Mouse (Mus musculus): ENCODE results near the gene 2010003K11Rik. TPM values are rescaled to one million over a fixed set of nuclear protein-coding genes. Genes with fewer than 3 reads are reported as not detected.
"Not testable (repeated sequence)": the region's sequence is repeated elsewhere in the genome, so short reads cannot be mapped to it uniquely, and the experiment has no call there.

The 2010003K11Rik gene
- polyA plus RNA-seq, 1 experiment from 2014 or later = not detected

- 76% methylated on average over 15 of the region's 15 CpGs for WGBS (ENCODE audit: insufficient replicate concordance)
- H3K4me1 ChIP-seq (ENCODE audit: control insufficient read depth, insufficient read depth, low read length) = no peaks in the 10 kb centered on the region
- no peaks in the 10 kb centered on the region for H3K27me3 ChIP-seq (ENCODE audit: control insufficient read depth, insufficient read depth, low read length)
- H3K36me3 ChIP-seq (ENCODE audit: control insufficient read depth, insufficient read depth, low read length) = no peaks in the 10 kb centered on the region
- no peak overlapping the region for H3K27ac ChIP-seq (ENCODE audit: low read depth, low read length)
- H3K9ac ChIP-seq (ENCODE audit: low read depth, low read length) = no peak overlapping the region
- no peak for ATAC-seq (replicated peaks; ENCODE audit: insufficient number of reproducible peaks, low FRiP score, low TSS enrichment)
- H3K4me3 ChIP-seq (ENCODE audit: low read depth, low read length) = no peak overlapping the region
- H3K9me3 ChIP-seq (replicated peaks; ENCODE audit: control insufficient read depth, low read length) = no peaks in the 10 kb centered on the region
- no peak overlapping the region for H3K4me2 ChIP-seq
Measured at GRCm38 (mm10) chr19:4455071-4455800, 43.1 kb downstream of the 2010003K11Rik start.

GRCm38 (mm10) chr19:4454040-4454439, 44.3 kb downstream of the 2010003K11Rik start:
- 29% methylated on average over 1 of the region's 1 CpGs for WGBS (ENCODE audit: insufficient replicate concordance)
- ATAC-seq (replicated peaks; ENCODE audit: insufficient number of reproducible peaks, low FRiP score, low TSS enrichment); H3K36me3 ChIP-seq (ENCODE audit: control insufficient read depth, insufficient read depth, low read length); H3K27me3 ChIP-seq (ENCODE audit: control insufficient read depth, insufficient read depth, low read length); H3K9me3 ChIP-seq (replicated peaks; ENCODE audit: control insufficient read depth, low read length); H3K9ac ChIP-seq (ENCODE audit: low read depth, low read length); H3K4me3 ChIP-seq (ENCODE audit: low read depth, low read length); H3K27ac ChIP-seq (ENCODE audit: low read depth, low read length); H3K4me2 ChIP-seq; H3K4me1 ChIP-seq (ENCODE audit: control insufficient read depth, insufficient read depth, low read length): not testable (repeated sequence)

- Histone ChIP-seq H3K36me3 (ENCODE audit: control insufficient read depth, insufficient read depth, low read length) (no peaks in the 10 kb centered on the region), H3K27me3 (ENCODE audit: control insufficient read depth, insufficient read depth, low read length) (no peaks in the 10 kb centered on the region), H3K27ac (ENCODE audit: low read depth, low read length) (no peak overlapping the region), H3K9ac (ENCODE audit: low read depth, low read length) (no peak overlapping the region), H3K4me3 (ENCODE audit: low read depth, low read length) (no peak overlapping the region), H3K4me1 (ENCODE audit: control insufficient read depth, insufficient read depth, low read length) (no peaks in the 10 kb centered on the region), H3K4me2 (no peak overlapping the region), H3K9me3 (replicated peaks; ENCODE audit: control insufficient read depth, low read length) (no peaks in the 10 kb centered on the region)
- WGBS (ENCODE audit: insufficient replicate concordance) = 41% methylated on average over 4 of the region's 4 CpGs
- no peak for ATAC-seq (replicated peaks; ENCODE audit: insufficient number of reproducible peaks, low FRiP score, low TSS enrichment)
Measured at GRCm38 (mm10) chr19:4452525-4452924, 45.9 kb downstream of the 2010003K11Rik start.

GRCm38 (mm10) chr19:4451965-4452364, 46.4 kb downstream of the 2010003K11Rik start:
- H3K4me3 ChIP-seq (ENCODE audit: low read depth, low read length) = no peak overlapping the region
- H3K36me3 ChIP-seq (ENCODE audit: control insufficient read depth, insufficient read depth, low read length) = no peaks in the 10 kb centered on the region
- no peaks in the 10 kb centered on the region for H3K27me3 ChIP-seq (ENCODE audit: control insufficient read depth, insufficient read depth, low read length)
- WGBS (ENCODE audit: insufficient replicate concordance) = 20% methylated on average over 5 of the region's 5 CpGs
- no peak for ATAC-seq (replicated peaks; ENCODE audit: insufficient number of reproducible peaks, low FRiP score, low TSS enrichment)
- H3K27ac ChIP-seq (ENCODE audit: low read depth, low read length) = no peak overlapping the region
- no peaks in the 10 kb centered on the region for H3K4me1 ChIP-seq (ENCODE audit: control insufficient read depth, insufficient read depth, low read length)
- H3K4me2 ChIP-seq = no peak overlapping the region
- no peaks in the 10 kb centered on the region for H3K9me3 ChIP-seq (replicated peaks; ENCODE audit: control insufficient read depth, low read length)
- no peak overlapping the region for H3K9ac ChIP-seq (ENCODE audit: low read depth, low read length)

- 49% methylated on average over 8 of the region's 8 CpGs for whole genome bisulfite sequencing (ENCODE audit: insufficient replicate concordance)
- no peak overlapping the region for H3K9ac ChIP-seq (ENCODE audit: low read depth, low read length)
- H3K9me3 ChIP-seq (replicated peaks; ENCODE audit: control insufficient read depth, low read length) = no peaks in the 10 kb centered on the region
- ATAC-seq (replicated peaks; ENCODE audit: insufficient number of reproducible peaks, low FRiP score, low TSS enrichment) = no peak
- no peaks in the 10 kb centered on the region for H3K4me1 ChIP-seq (ENCODE audit: control insufficient read depth, insufficient read depth, low read length)
- no peak overlapping the region for H3K4me2 ChIP-seq
- no peaks in the 10 kb centered on the region for H3K27me3 ChIP-seq (ENCODE audit: control insufficient read depth, insufficient read depth, low read length)
- no peak overlapping the region for H3K4me3 ChIP-seq (ENCODE audit: low read depth, low read length)
- no peak overlapping the region for H3K27ac ChIP-seq (ENCODE audit: low read depth, low read length)
- H3K36me3 ChIP-seq (ENCODE audit: control insufficient read depth, insufficient read depth, low read length) = no peaks in the 10 kb centered on the region
Measured at GRCm38 (mm10) chr19:4451098-4451497, 47.3 kb downstream of the 2010003K11Rik start.

- Histone ChIP-seq H3K9ac (ENCODE audit: low read depth, low read length) (no peak overlapping the region), H3K4me2 (no peak overlapping the region), H3K4me1 (ENCODE audit: control insufficient read depth, insufficient read depth, low read length) (no peaks in the 10 kb centered on the region), H3K9me3 (replicated peaks; ENCODE audit: control insufficient read depth, low read length) (no peaks in the 10 kb centered on the region), H3K27me3 (ENCODE audit: control insufficient read depth, insufficient read depth, low read length) (no peaks in the 10 kb centered on the region), H3K36me3 (ENCODE audit: control insufficient read depth, insufficient read depth, low read length) (no peaks in the 10 kb centered on the region), H3K27ac (ENCODE audit: low read depth, low read length) (no peak overlapping the region), H3K4me3 (ENCODE audit: low read depth, low read length) (no peak overlapping the region)
- ATAC-seq (replicated peaks; ENCODE audit: insufficient number of reproducible peaks, low FRiP score, low TSS enrichment) = no peak
- 66% methylated on average over 5 of the region's 5 CpGs for WGBS (ENCODE audit: insufficient replicate concordance)
Measured at GRCm38 (mm10) chr19:4450666-4451065, 47.7 kb downstream of the 2010003K11Rik start.

GRCm38 (mm10) chr19:4449230-4449629, 49.2 kb downstream of the 2010003K11Rik start:
- 90% methylated on average over 9 of the region's 9 CpGs for WGBS (ENCODE audit: insufficient replicate concordance)

GRCm38 (mm10) chr19:4447445-4447844, 50.9 kb downstream of the 2010003K11Rik start:
- Histone ChIP-seq H3K9me3 (replicated peaks; ENCODE audit: control insufficient read depth, low read length) (no peaks in the 10 kb centered on the region), H3K27ac (ENCODE audit: low read depth, low read length) (no peak overlapping the region), H3K27me3 (ENCODE audit: control insufficient read depth, insufficient read depth, low read length) (no peaks in the 10 kb centered on the region), H3K4me1 (ENCODE audit: control insufficient read depth, insufficient read depth, low read length) (no peaks in the 10 kb centered on the region), H3K4me3 (ENCODE audit: low read depth, low read length) (no peak overlapping the region), H3K36me3 (ENCODE audit: control insufficient read depth, insufficient read depth, low read length) (no peaks in the 10 kb centered on the region), H3K4me2 (no peak overlapping the region), H3K9ac (ENCODE audit: low read depth, low read length) (no peak overlapping the region)
- ATAC-seq (replicated peaks; ENCODE audit: insufficient number of reproducible peaks, low FRiP score, low TSS enrichment) = no peak
- 79% methylated on average over 9 of the region's 9 CpGs for WGBS (ENCODE audit: insufficient replicate concordance)

More at GRCm38 (mm10) chr19:4449230-4449629, 49.2 kb downstream of the 2010003K11Rik start:
- H3K36me3 ChIP-seq (ENCODE audit: control insufficient read depth, insufficient read depth, low read length) = no peaks in the 10 kb centered on the region
- no peaks in the 10 kb centered on the region for H3K4me1 ChIP-seq (ENCODE audit: control insufficient read depth, insufficient read depth, low read length)
- no peak overlapping the region for H3K27ac ChIP-seq (ENCODE audit: low read depth, low read length)
- H3K9ac ChIP-seq (ENCODE audit: low read depth, low read length) = no peak overlapping the region
- no peak overlapping the region for H3K4me2 ChIP-seq
- H3K4me3 ChIP-seq (ENCODE audit: low read depth, low read length) = no peak overlapping the region
- no peak for ATAC-seq (replicated peaks; ENCODE audit: insufficient number of reproducible peaks, low FRiP score, low TSS enrichment)
- H3K9me3 ChIP-seq (replicated peaks; ENCODE audit: control insufficient read depth, low read length) = no peaks in the 10 kb centered on the region
- H3K27me3 ChIP-seq (ENCODE audit: control insufficient read depth, insufficient read depth, low read length) = no peaks in the 10 kb centered on the region
